Mouse (Mus musculus) c-Kit-negative CD71-positive TER-119-positive erythroid progenitor cells, embryonic 14.5 days (primary cell): ENCODE results near the gene Cenpu.

Source experiments
- DNase-seq: peaks from one replicate; pipeline ENCODE4 v3.0.0-alpha.2; 2013; ENCODE audit warnings: low read depth, low spot score

Cenpu gene

DNA sequence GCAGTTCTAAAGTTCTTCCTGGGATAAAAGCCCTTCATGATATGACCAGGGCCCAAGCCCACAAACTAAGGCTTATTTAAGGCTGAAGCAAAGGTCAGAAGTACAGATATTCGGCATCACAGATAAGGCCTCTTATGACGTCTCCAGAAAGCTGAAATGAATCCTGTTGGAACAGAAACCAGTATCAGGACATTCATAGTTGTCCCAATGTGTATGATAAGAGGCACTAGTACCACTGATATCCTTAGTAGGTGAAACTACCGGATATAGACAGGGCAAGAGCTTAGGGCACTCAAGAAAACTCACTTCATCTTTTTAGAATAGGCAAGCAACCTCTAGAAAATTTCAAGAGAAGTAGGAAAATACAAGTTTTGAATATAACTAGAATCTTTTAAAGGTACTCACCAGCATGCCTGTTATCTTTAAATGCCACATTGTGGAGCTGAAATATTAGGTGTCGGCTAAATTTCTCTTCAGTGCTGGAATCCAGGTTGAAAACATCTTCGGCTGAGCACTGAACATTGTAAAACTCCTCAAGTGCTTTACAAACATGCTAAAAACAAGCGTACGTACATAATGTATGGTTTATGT lies 47.6 kb downstream of the Cenpu start:
- no peak for DNase-seq

DNA sequence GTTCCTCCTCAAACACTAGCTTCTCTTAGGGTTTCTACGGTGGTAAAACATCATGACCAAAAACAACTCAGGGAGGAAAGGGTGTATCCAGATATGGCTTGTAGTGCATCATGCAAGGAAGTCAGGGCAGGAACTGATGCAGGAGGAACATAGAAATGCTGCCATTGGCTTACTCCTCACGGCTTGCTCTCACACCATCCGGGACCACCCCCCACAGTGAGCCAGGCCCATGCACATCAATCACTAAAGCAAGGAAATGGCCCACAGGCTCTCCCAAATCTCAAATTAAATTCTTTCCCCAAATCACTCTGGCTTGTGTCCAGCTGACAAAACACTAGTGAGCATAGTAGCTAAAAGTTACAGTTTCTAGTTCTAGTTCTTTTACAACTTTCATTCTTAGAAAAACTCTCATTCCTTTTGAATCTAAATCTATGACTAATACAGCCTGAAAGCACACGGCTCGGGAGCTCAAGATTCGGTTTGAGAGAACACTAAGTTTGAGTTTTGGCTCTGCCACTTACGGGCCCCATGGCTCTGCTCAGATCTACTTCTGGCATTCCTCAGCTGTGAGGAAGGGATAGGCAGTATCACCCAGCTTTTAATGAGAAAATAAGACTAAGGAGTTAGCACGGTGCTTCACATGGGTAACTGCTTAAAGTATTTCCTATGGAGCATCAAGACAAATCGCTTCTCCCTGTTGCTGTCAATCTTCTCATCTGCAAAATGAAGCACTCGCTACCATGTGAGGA lies 49.3 kb downstream of the Cenpu start:
- no peak for DNase-seq

DNA sequence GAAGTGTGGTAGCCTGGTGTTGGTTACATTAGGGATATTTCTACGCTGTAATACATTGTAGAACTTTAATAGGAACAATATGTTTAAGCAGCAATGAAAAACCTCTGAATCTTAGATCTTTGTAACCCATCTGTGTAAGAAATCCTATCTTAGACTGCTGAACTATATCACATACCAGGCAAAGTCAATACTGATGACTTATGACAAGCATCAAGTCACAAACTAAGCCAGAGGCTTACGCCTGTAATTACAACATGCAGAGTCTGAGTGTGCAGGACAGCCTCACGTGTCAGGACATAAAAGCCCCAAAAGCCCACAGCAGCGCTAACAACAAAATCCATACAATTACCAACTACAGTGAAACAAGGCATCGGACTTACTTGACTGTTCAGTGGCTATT lies 51.8 kb downstream of the Cenpu start:
- DNase-seq, result no peak

DNA sequence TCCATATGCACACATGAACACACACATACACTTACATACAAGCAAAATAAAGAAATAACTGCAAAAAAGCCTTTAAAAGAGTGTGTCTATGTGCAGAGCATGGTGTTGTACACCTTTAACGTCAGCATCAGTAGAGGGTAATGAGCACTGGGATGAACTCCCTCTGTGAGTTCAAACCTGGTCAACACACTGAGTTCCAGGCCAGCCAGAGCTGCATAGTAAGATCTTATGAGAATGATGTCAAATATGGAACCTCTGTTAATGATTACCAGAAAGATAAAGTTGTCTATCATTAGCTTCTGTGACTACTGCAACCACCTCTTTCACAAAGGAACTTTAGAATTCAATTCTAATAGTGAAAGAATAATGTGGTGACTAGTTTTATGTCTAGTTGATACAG lies 55.1 kb downstream of the Cenpu start:
- no peak for DNase-seq

DNA sequence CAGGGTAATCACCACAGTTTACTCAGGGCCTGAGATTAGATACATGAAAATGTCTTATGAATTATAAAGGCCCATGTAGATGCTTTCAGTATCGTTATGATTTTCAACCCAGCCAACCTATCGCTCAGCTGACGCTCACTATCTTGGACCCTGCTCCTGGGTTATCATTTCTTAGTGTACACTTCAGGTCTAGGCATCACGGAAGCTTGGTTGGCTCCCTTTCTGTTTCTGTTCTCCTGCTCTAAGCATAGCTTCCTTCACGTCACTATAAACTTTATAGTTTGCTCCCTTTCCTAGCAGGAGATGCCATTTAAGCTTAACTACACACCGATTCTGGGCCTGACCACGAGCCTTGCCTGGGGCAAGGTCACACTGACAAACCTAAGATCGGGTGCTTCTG lies 59.7 kb downstream of the Cenpu start:
- DNase-seq, result no peak

DNA sequence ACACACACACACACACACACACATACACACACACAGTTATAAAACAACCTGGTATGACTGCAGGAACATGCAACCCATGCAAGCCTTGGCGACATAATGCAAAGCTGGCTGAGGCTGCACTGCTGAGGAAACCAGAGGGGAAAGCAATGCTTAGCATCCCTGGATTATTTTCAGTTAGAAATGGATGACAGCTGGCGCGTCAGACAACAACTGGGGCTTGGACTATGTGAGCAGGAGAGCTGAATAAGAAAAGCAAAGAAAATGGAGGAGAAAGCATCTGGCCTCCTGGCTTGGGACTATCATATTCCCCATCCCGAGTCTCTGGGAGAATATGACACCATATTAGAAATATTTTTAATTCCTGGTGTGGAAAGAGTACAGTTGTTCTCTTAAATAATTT lies 61.1 kb downstream of the Cenpu start:
- DNase-seq, result no peak

DNA sequence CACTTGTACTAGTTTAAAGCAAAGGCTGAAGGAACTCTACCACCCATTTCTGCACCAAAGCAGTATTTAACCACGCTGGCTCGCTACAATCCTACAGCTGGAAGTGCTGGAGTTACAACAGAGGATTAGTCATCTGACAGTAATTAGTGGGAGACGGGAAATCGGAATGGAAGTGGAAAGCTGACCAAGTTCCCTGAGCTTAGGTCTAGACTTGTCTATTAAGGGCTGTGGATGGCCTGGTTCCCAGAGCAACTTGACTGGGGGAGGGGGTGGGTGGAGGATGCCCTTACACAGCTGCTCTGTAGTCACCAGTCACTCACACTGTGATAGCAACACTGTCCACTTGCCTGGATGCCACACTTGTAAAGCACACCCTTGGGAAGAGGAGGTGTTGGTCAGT lies 61.5 kb downstream of the Cenpu start:
- no peak for DNase-seq

DNA sequence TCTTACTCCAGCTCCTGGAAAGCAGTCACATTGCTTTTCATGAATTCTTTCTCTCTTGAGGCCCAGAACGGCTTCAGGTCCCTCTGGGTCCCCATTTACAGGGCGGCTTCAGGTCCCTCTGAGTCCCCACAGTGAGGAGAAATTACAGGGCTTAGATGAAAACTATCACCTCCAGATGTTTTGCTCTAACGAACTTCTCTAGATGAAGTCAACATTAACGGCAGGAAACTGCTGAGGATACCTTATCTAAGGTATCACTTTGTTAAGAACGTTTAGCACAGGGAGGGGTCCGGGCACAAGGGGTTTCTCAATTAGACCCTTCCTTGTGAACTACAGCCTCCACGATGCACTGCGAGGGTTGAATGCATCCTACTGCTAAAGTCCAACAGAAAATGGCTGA lies 64.1 kb downstream of the Cenpu start:
- no peak for DNase-seq

DNA sequence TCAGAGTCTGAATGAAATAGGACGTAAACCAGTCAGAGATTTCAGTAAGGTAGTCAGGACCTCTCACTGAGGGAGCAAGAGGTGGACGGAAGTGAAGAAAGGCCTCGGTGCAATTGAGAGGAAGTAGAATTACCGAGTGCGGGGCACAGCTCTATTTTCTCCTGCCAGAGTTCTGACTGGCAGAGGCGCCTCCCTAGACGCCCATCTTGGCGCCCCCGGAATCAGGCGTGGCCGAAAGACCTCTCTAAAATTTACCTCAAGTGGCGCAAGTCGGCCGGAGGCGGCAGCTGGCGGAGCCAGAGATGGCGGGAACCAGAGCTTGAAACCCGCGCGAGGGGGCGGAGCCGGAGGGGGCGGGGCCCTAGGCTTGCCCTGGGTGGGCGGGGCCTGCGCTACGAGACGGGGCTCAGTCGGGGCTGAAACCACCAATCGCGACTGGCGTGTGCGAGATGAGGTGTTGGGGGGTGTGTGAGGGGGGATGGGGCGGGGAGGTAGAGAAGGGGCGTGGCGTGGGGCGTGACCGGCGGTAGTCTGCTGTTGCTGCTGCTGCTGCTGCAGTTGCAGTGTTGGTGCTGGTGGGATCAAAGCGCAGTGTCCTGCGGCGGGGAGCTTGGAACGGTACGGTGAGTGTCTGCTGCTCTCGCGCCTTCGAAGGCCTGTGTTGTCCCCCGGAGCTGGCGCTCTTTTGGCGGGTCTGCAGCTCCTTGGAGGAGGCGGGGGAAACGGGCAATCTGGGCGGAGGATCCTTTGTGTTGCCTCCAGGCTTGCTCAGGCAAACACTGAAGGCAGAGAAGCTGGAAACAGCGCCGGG lies 65.3 kb downstream of the Cenpu start, which contains the start of the genes Primpol and Casp3:
TSS of gene Primpol (minus strand) at position 334 of the 811 bp plus-strand sequence.
TSS of gene Casp3 (plus strand) at position 413 of the 811 bp plus-strand sequence.
- DNase-seq, result peak; percentile 96

DNA sequence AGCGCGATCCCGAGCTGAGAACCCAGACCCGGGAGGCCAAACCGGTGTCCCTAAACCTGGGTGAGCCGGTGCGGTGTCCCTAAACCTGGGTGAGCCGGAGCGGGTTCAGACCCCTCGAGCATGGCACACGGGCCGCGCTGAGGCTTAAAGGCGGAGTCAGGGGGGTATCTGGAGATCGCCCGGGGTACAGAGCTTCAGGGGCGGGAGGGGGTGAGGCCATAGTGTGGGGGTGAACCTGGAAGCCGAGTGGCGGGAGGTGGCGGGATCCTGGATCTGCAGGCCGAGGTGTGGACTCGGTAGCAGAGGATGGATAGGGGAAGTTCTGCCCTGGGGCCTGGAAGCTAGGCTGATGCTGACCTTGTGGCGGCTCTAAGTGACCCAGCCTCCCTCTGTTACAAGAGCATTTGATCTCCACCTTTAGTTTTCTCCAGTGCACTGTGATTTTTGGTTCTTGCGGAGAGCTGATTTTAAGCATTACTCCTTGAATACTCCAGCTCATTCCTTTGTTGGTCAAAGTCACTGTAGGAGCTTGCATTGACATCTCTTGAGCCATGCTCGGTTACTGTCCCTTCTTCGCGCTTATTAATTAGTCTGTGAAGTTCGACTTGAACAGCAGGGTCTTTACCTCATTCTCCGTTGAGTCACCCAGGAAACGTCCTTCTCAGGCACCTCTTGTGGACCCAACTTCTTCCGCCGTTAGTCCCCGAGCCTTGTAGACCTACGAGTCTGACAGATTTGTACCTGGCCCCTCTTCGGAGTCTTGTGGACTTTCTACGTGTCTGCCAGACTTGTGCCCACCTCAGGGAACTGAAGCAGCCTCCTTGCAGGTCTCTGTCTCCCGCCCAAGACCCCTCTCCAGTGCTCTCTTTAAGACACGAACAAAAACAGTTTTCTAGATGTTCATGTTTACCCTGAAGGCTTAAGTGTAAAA lies 66.1 kb downstream of the Cenpu start:
- peak; percentile 19 for DNase-seq

DNA sequence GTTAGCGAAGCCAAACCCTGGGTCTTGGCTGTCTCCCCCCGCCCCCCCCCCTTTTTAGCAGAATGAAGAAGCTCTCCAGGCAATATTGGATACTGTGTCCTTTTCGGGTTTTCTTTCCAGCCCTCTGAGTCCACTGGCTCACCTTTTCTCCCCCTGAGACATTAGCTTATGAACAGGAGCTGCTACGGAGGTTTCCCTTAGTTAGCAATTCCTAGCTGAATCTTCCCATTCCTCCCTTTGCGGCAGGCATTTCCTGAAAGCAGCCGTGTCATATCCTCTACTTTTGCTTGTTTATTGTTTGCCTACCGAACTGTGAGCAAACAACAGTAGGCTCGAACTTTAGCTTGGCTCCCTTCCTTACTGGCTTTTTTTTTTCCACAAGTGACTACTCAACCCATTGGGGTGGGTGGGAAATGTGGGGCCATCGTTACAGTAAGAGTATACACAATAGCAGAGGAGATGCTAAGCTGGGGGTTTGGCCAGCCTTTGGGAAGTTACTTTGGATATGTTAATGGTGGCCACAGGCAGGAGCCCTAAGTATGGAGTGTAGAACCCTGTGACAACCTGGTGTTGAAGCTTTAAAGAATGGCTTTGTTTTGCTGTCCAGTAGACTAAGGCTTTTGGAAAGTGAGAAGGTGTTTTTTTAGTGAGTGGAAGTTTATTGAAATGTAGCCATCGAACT lies 67.0 kb downstream of the Cenpu start:
- DNase-seq, result no peak

DNA sequence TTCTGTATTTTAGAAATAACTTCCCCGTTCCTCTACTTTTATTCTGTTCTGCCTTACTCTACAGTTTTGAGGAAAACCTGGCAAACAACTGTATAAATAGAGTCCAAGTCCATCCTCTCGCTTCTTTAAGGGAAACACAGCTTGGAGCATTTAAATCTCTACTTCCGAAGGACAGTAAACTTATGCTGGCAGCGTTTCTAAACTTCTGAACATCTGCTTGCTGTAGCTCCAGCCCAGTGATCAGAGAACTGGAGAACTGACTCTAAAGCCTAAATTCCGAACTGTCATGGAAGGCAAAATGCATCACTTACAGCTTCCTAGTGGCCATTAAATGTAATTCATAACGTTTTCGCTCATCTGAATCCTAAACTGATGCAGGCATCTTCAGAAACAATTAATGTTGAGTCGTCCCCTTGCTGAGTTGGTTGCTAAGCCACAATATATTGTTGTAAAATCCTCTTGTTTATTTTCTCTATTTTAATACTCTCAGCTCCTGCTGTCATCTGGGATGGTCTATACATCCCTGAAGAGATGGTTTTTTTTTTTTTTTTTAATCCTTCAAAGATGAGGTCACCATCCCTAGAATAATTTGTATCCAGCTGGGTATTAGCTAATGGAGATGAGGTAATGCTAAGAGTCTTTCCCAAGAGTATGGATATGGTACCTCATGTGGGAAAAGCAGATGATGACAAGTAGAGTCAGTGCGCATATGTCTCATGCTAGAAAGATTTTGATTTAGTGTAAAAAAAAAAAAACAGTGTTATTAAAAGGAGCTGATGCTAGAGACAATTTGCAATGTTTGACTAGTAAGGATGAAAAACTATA lies 70.8 kb downstream of the Cenpu start:
- no peak for DNase-seq

DNA sequence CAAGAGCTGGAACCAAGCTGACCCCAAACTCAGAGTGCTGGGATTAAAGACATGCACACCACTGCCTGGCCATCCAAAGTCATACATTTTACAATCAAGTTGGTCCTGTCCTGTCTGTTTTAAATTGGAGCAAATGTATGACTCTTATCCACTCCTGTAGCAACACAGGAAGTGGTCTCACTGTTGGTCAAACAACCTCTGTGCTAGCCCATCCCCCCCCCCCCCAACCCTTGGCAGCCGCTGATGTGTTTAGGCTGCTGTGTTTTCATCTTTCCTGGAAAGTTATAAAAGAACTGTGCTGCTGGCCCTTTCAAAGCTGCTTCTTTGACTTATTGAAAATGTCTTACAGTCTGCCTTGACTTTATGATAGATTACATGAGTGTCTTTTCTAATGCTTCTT lies 73.3 kb downstream of the Cenpu start:
- no peak for DNase-seq

DNA sequence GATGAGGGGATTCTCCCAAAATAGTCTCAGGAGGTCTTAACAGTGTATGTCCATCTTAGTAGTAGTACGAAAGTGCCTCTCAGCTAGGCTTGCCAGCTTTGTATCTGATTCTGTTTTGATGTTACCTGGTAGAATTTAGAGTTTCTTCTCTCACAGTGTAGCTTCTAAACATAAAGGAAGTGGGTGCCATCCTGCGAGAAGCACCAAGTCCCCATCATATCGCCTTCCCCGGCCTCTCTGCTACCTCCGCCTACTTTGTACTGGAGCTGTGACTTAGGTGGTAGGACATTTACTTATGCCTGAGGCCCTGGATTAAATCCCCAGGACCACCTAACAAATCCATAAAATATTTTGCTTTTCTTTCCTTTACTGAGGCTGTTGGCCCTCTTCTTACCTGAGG lies 74.8 kb downstream of the Cenpu start:
- DNase-seq, result no peak

DNA sequence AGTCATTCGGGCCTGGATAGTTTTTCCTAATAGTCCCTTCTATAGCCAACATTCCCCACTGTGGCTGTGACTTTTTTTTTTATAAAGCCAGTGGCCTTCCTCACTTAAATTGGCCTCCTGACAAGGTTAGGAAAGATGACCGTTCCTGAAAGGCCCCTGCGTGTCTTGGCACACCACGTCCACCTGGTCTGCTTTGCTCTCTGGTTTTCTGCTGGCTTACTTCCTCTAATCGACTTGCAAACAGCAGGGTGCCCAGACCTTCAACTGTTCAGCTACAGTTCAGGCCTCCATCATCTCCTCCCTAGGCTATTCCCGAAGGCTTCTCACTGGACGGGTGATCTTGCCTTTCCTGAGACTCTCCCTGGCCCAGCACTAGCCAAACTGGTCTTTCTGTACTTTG lies 76.1 kb downstream of the Cenpu start:
- DNase-seq, result no peak

DNA sequence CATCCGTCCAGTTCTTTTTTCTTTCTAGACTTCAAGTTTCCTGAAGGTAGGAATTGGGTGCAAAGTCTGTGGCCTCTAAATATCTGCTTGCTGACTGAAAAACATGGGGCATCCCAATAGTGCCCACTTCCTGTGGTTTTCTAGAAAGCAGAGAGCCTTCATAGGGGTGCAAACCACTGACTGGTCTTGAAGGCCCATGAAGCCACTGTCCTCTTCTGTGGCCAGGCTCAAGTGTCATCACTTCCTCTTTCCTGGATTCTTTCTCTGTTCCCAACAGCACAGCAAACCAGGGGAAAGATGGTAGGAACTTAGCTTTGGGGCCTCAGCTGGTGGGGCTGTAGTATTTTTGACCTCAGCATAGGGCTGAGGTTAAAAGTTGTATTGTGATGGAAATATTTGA lies 76.8 kb downstream of the Cenpu start:
- DNase-seq, result no peak
